Mouse (Mus musculus) bone marrow macrophage, adult 2 months (primary cell): ENCODE measurements at regions not wholly inside any gene's neighbourhood (a gene's known extent, or its start where the extent isn't known, plus 50 kb on each side); places are given as distances from the start of the nearest gene placed in this dataset.

Experiments
- CTCF ChIP-seq: IDR thresholded peaks from 2 replicates; pipeline ENCODE4 v1.5.1; 2012; ENCODE audit warnings: low read depth, mild to moderate bottlenecking, low read length, moderate library complexity
- POLR2A ChIP-seq: IDR thresholded peaks from 2 replicates; pipeline ENCODE4 v1.6.1; 2012; ENCODE audit warnings: mild to moderate bottlenecking, low read depth, low read length, borderline replicate concordance

GRCm38 (mm10) chr14:58467856-58468255 is 397.5 kb downstream of the Fgf9 start:
- TF ChIP-seq POLR2A (no peak), CTCF (no peak)
